Mouse (Mus musculus): ENCODE results near the gene Ky. TPM values are rescaled to one million over a fixed set of nuclear protein-coding genes. Genes with fewer than 3 reads are reported as not detected.

Gene Ky
- total RNA-seq, 1 experiment: 0.04 TPM

- H3K36me3 ChIP-seq (ENCODE audit: control insufficient read depth, insufficient read depth, low read length, poor library complexity, severe bottlenecking): no peaks in the 10 kb centered on the region
- in situ Hi-C loops (cut with MboI; ENCODE audit: low sequenced_read_pairs in 2 of 2, unreplicated experiment in 2 of 2): no loop called here
- H3K4me3 ChIP-seq (ENCODE audit: insufficient read depth in 1 of 2, low read depth in 1 of 2, low read length in 2 of 2, poor library complexity in 1 of 2, severe bottlenecking in 1 of 2): no peak overlapping the region
- no peaks in the 10 kb centered on the region for H3K4me1 ChIP-seq (ENCODE audit: control insufficient read depth in 2 of 2, insufficient read depth in 2 of 2, low read length in 2 of 2, poor library complexity in 1 of 2)
- no peak for TF ChIP-seq CHD2 (IDR thresholded peaks at IDR 0.05; ENCODE audit: low read depth, low read length)
- TF ChIP-seq HCFC1 (IDR thresholded peaks at IDR 0.05; ENCODE audit: borderline replicate concordance, insufficient read depth, low read length): no peak
- no peak for TF ChIP-seq MAFK (IDR thresholded peaks at IDR 0.05; ENCODE audit: insufficient read depth, low read depth, low read length)
- TF ChIP-seq ZNF384 (IDR thresholded peaks at IDR 0.05; ENCODE audit: low read depth, low read length): no peak
- TF ChIP-seq ZC3H11A (IDR thresholded peaks at IDR 0.05; ENCODE audit: borderline replicate concordance, low read depth, low read length): no peak
- no peak for DNase-seq (ENCODE audit: low read depth, low spot score)
- no peak overlapping the region for H3K27ac ChIP-seq (ENCODE audit: insufficient read depth, low read depth, low read length, poor library complexity, severe bottlenecking)
- H3K9me3 ChIP-seq (ENCODE audit: control insufficient read depth, insufficient read depth, low read depth, low read length): no peaks in the 10 kb centered on the region
- H3K9ac ChIP-seq (ENCODE audit: insufficient read depth, low read depth, low read length, poor library complexity, severe bottlenecking): no peak overlapping the region
These were observed 46.2 kb downstream of the Ky start for GRCm38 (mm10) chr9:102551771-102552170.

DNA sequence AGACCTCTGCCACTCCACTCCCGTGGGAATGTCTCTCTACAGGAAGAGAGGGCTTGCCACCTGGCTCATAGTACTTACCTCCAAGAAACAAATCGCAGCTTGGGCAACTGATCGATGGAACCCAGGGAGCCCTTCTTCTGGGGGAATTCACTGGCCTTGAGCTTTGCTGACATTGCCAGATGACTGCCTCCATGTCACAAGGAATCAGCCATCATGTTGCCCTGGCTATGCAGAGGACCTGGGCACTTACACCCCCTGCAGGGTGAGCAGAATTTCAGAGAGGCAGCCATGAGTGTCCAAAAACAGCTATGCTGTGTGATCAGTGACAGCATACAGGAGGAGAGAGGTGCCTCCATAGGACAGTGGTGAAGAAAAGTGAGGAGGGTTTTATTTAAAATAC is 48.2 kb downstream of the Ky start:
- Histone ChIP-seq H3K27ac (ENCODE audit: insufficient read depth, low read depth, low read length, poor library complexity, severe bottlenecking) (no peak overlapping the region), H3K4me3 (ENCODE audit: insufficient read depth in 1 of 2, low read depth in 1 of 2, low read length in 2 of 2, poor library complexity in 1 of 2, severe bottlenecking in 1 of 2) (no peak overlapping the region), H3K9ac (ENCODE audit: insufficient read depth, low read depth, low read length, poor library complexity, severe bottlenecking) (no peak overlapping the region), H3K36me3 (ENCODE audit: control insufficient read depth, insufficient read depth, low read length, poor library complexity, severe bottlenecking) (no peaks in the 10 kb centered on the region), H3K4me1 (ENCODE audit: control insufficient read depth in 2 of 2, insufficient read depth in 2 of 2, low read length in 2 of 2, poor library complexity in 1 of 2) (no peaks in the 10 kb centered on the region), H3K9me3 (ENCODE audit: control insufficient read depth, insufficient read depth, low read depth, low read length) (no peaks in the 10 kb centered on the region)
- in situ Hi-C loops (cut with MboI; ENCODE audit: low sequenced_read_pairs in 2 of 2, unreplicated experiment in 2 of 2): no loop called here
- DNase-seq (ENCODE audit: low read depth, low spot score): no peak
- TF ChIP-seq HCFC1 (IDR thresholded peaks at IDR 0.05; ENCODE audit: borderline replicate concordance, insufficient read depth, low read length) (no peak), CHD2 (IDR thresholded peaks at IDR 0.05; ENCODE audit: low read depth, low read length) (no peak), MAFK (IDR thresholded peaks at IDR 0.05; ENCODE audit: insufficient read depth, low read depth, low read length) (no peak), ZNF384 (IDR thresholded peaks at IDR 0.05; ENCODE audit: low read depth, low read length) (no peak), ZC3H11A (IDR thresholded peaks at IDR 0.05; ENCODE audit: borderline replicate concordance, low read depth, low read length) (no peak)

GRCm38 (mm10) chr9:102558463-102558862 is 52.9 kb downstream of the Ky start:
- no peak overlapping the region for H3K4me3 ChIP-seq (ENCODE audit: insufficient read depth in 1 of 2, low read depth in 1 of 2, low read length in 2 of 2, poor library complexity in 1 of 2, severe bottlenecking in 1 of 2)

GRCm38 (mm10) chr9:102572888-102573287 is 67.3 kb downstream of the Ky start:
- DNase-seq (ENCODE audit: low read depth, low spot score): no peak
- H3K9ac ChIP-seq (ENCODE audit: insufficient read depth, low read depth, low read length, poor library complexity, severe bottlenecking): no peak overlapping the region
- no peaks in the 10 kb centered on the region for H3K4me1 ChIP-seq (ENCODE audit: control insufficient read depth in 2 of 2, insufficient read depth in 2 of 2, low read length in 2 of 2, poor library complexity in 1 of 2)
- H3K9me3 ChIP-seq (ENCODE audit: control insufficient read depth, insufficient read depth, low read depth, low read length): no peaks in the 10 kb centered on the region
- H3K4me3 ChIP-seq (ENCODE audit: insufficient read depth in 1 of 2, low read depth in 1 of 2, low read length in 2 of 2, poor library complexity in 1 of 2, severe bottlenecking in 1 of 2): no peak overlapping the region
- no peak for TF ChIP-seq CHD2 (IDR thresholded peaks at IDR 0.05; ENCODE audit: low read depth, low read length)
- no peak for TF ChIP-seq MAFK (IDR thresholded peaks at IDR 0.05; ENCODE audit: insufficient read depth, low read depth, low read length)
- TF ChIP-seq ZNF384 (IDR thresholded peaks at IDR 0.05; ENCODE audit: low read depth, low read length): no peak
- no peak for TF ChIP-seq HCFC1 (IDR thresholded peaks at IDR 0.05; ENCODE audit: borderline replicate concordance, insufficient read depth, low read length)
- no peak for TF ChIP-seq ZC3H11A (IDR thresholded peaks at IDR 0.05; ENCODE audit: borderline replicate concordance, low read depth, low read length)
- no peaks in the 10 kb centered on the region for H3K36me3 ChIP-seq (ENCODE audit: control insufficient read depth, insufficient read depth, low read length, poor library complexity, severe bottlenecking)
- in situ Hi-C loops (cut with MboI; ENCODE audit: low sequenced_read_pairs in 2 of 2, unreplicated experiment in 2 of 2): no loop called here
- H3K27ac ChIP-seq (ENCODE audit: insufficient read depth, low read depth, low read length, poor library complexity, severe bottlenecking): no peak overlapping the region

More at GRCm38 (mm10) chr9:102558463-102558862, 52.9 kb downstream of the Ky start:
- Histone ChIP-seq H3K4me1 (ENCODE audit: control insufficient read depth in 2 of 2, insufficient read depth in 2 of 2, low read length in 2 of 2, poor library complexity in 1 of 2) (no peaks in the 10 kb centered on the region), H3K27ac (ENCODE audit: insufficient read depth, low read depth, low read length, poor library complexity, severe bottlenecking) (no peak overlapping the region), H3K36me3 (ENCODE audit: control insufficient read depth, insufficient read depth, low read length, poor library complexity, severe bottlenecking) (no peaks in the 10 kb centered on the region), H3K9me3 (ENCODE audit: control insufficient read depth, insufficient read depth, low read depth, low read length) (no peaks in the 10 kb centered on the region), H3K9ac (ENCODE audit: insufficient read depth, low read depth, low read length, poor library complexity, severe bottlenecking) (no peak overlapping the region)
- peak; percentile 6 for DNase-seq (ENCODE audit: low read depth, low spot score)
- in situ Hi-C loops (cut with MboI; ENCODE audit: low sequenced_read_pairs in 2 of 2, unreplicated experiment in 2 of 2): no loop called here
- TF ChIP-seq ZC3H11A (IDR thresholded peaks at IDR 0.05; ENCODE audit: borderline replicate concordance, low read depth, low read length) (0 out of 2 replicates have a peak, but pooled peaks have one; percentile 15), CHD2 (IDR thresholded peaks at IDR 0.05; ENCODE audit: low read depth, low read length) (no peak)

- Histone ChIP-seq H3K9ac (ENCODE audit: insufficient read depth, low read depth, low read length, poor library complexity, severe bottlenecking) (no peak overlapping the region), H3K4me3 (ENCODE audit: insufficient read depth in 1 of 2, low read depth in 1 of 2, low read length in 2 of 2, poor library complexity in 1 of 2, severe bottlenecking in 1 of 2) (no peak overlapping the region), H3K9me3 (ENCODE audit: control insufficient read depth, insufficient read depth, low read depth, low read length) (no peaks in the 10 kb centered on the region), H3K36me3 (ENCODE audit: control insufficient read depth, insufficient read depth, low read length, poor library complexity, severe bottlenecking) (no peaks in the 10 kb centered on the region), H3K4me1 (ENCODE audit: control insufficient read depth in 2 of 2, insufficient read depth in 2 of 2, low read length in 2 of 2, poor library complexity in 1 of 2) (no peaks in the 10 kb centered on the region), H3K27ac (ENCODE audit: insufficient read depth, low read depth, low read length, poor library complexity, severe bottlenecking) (no peak overlapping the region)
- in situ Hi-C loops (cut with MboI; ENCODE audit: low sequenced_read_pairs in 2 of 2, unreplicated experiment in 2 of 2): no loop called here
- TF ChIP-seq CHD2 (IDR thresholded peaks at IDR 0.05; ENCODE audit: low read depth, low read length) (no peak), MAFK (IDR thresholded peaks at IDR 0.05; ENCODE audit: insufficient read depth, low read depth, low read length) (no peak), ZNF384 (IDR thresholded peaks at IDR 0.05; ENCODE audit: low read depth, low read length) (no peak)
- DNase-seq (ENCODE audit: low read depth, low spot score): no peak
These were observed 71.9 kb downstream of the Ky start for GRCm38 (mm10) chr9:102577480-102577879.

All from ES-E14 (cell line).